Mouse (Mus musculus): ENCODE results near the gene Chrna10. TPM values are rescaled to one million over a fixed set of nuclear protein-coding genes. Genes with fewer than 3 reads are reported as not detected.

The Chrna10 gene
- total RNA-seq, 2 experiments from 2014 or later = not detected

DNA sequence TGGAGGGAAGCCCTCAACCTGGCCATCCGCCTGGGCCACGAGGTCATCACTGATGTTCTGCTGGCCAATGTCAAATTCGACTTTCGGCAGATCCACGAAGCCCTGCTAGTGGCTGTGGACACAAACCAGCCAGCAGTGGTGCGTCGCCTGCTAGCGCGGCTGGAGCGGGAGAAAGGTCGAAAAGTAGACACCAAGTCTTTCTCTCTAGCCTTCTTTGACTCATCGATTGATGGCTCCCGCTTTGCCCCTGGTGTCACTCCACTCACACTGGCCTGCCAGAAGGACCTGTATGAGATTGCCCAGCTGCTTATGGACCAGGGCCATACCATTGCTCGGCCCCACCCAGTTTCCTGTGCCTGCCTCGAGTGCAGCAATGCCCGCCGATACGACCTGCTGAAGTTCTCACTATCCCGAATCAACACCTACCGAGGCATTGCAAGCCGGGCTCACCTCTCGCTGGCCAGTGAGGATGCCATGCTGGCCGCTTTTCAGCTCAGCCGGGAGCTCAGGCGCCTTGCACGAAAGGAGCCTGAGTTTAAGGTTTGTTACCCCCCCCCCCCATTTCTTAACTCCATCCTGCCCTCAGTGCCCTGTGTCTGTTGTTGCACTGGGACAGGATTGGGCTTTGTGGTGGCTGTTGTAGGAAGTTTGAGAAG lies 32.5 kb downstream of the Chrna10 start:
- no peak for ATAC-seq (replicated peaks; ENCODE audit: low FRiP score, low TSS enrichment, poor library complexity, severe bottlenecking)

DNA sequence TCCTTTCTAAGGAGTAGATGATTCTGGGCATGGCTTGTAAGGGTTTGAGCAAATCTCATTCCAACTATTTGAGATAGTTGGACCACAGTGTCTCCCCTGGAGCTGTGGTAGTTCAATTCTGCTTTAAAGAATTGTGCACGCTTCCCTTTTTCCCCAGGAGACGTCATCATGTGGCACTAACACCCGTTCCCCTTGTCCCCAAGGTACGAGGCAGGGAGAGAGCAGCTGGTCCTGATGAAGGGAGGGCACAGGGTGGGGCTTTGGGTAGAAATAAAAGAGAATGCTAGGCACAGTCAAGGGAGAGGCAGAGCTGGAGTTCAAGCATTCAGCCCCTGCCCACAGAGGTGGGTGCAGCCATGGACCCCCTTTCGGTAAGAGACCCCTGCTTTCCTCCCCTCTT lies 33.8 kb downstream of the Chrna10 start, which contains the start of gene Trpc2:
Gene Trpc2 (plus strand): TSS at position 301 of the 400 bp plus-strand sequence.
- ATAC-seq (replicated peaks; ENCODE audit: low FRiP score, low TSS enrichment, poor library complexity, severe bottlenecking) = no peak

DNA sequence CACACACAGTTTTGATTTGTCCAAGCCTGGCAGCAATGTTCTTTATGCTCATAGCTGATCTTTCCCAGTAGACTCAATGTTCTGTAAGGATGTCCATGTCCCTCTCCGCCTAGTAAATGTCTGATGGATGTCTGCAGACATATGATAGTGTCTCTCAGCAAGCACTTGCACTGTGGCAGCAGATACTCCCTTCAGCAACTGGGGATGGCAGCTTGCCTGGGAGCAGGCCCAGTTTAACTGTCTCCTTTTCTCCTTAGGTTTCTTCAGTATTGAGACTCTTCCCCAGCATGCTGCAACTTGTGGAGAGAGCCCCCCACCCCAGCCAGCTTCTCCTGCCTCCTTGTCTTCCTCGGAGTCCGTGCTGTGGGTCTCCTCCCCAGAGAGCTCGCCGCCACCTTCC lies 34.8 kb downstream of the Chrna10 start:
- no peak for ATAC-seq (replicated peaks; ENCODE audit: low FRiP score, low TSS enrichment, poor library complexity, severe bottlenecking)

DNA sequence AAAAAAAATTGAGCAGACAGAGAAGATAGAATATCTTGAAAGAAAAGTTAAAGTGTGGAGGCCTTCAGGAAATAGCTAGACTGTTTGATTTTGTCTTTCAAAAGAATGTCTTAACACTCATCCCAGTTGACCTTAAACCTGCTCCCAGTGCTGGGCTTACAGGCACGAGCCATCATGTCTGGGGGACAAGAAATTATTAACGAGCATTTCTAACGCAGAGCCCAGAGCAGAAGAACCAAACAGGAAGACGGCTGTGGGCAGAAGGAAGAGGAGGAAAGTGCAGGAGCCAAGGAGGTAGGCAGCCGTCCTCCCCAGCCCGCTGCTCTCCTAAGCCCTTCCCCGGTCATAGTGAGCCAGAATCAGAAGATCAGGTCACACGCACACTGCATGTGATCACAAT lies 36.3 kb downstream of the Chrna10 start:
- no peak for ATAC-seq (replicated peaks; ENCODE audit: low FRiP score, low TSS enrichment, poor library complexity, severe bottlenecking)

DNA sequence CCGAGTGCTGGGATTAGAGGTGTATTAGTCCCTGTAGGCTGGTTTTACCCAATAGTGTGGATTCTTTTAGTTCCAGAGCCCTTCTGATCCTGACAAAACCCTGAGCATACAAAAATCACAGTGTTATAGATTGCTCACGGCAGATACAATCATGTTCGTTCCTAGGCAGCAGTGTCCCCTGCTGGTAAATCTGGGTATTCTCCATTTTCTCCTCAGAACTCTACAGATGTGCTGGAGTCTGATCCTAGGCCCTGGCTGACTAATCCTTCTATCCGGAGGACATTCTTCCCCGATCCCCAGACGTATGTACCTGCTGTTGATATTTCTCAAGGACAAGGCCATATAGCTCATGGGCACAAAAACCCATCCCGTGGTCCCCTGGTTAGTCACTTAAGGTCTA lies 38.1 kb downstream of the Chrna10 start:
- ATAC-seq (replicated peaks; ENCODE audit: low FRiP score, low TSS enrichment, poor library complexity, severe bottlenecking) = no peak

DNA sequence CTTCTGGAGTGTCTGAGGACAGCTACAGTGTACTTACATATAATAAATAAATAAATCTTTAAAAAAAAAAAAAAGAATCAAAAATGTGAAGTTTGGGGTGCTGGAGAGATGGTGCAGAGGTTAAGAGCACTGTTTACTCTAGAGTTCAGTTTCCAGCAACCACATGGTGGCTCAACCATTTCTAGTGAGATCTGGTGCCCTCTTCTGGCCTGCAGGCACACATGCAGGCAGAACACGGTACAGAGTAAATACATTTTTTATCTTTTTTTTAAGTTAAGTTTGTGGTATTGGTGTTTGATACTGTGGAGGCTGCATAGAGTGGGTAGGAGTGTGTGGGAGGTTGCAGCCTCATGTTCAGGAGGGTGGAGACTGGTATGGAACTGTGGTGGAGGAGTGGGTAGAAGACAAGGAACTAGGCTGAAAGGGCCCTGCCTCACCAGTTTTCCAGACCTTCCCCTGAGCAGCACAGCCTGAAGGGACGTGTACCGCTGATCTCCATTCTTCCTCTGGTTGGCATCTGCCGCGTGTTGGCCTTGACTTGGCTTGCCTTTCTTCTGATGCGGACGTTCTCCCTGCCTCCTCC lies 39.8 kb downstream of the Chrna10 start:
- ATAC-seq (replicated peaks; ENCODE audit: low FRiP score, low TSS enrichment, poor library complexity, severe bottlenecking) = peak; percentile 82

DNA sequence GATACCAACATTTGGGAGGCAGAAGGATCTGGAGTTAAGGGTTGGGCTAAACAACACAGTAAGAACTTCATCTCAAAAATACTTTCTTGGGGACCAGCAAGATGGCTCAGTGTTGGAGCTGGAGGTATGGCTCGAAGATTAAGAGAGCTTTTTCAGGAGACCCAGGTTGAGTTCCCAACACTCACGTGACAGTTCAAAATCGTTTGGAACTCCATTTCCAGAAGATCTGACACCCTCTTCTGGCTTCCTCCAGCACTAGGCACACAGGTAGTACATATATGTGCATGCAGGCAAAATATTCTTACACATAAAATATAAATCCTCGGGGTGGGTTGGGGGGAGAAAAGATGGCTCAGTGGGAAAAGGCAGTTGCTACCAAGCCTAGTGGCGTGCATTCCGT lies 50.3 kb downstream of the Chrna10 start:
- no peak for ATAC-seq (replicated peaks; ENCODE audit: low FRiP score, low TSS enrichment, poor library complexity, severe bottlenecking)

DNA sequence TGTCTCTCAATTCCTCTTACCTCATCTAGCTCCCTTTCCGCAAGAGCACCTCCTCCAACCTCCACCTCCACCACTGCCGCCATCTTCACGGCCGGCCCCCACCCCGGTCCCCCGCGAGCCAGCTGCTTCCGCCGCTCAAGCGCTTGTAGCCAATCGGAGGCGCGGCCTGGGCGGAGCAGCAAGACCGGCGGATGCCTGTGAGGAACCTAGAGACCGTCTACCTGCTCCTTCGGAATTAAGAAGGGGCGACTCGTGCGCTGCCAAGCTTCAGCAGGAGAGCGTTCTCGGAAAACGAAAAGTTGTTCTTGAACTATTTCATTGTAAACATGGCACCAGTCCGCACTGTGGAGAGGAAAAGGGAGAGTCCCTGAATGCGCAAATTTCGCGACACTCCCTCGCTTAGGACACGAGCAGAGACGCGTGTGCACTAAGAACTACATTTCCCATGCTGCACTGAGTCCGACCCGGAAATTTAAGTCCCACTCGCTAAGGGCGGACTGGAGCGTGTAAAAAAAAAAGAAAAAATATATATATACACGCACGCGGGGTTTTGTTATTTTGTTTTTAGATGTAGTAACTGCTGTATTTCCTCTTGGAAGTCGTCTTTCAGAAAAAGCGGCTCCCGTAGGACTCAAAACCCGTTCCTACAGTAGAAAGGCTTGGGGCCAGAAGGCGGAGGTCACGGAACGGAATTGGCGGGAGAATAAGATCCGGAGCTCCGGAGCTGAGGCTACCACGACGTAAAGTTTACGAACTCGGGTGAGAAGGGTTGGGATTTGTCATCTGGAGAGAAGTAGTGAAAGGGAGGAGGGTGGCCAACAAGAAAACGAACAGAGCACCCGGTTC lies 51.4 kb downstream of the Chrna10 start, which contains the start of the genes Rnf121, Xndc1 and Xntrpc:
Gene Rnf121 (minus strand): TSS at position 424 of the 846 bp plus-strand sequence.
Gene Xndc1 (plus strand): TSS at position 466 of the 846 bp plus-strand sequence.
Gene Xntrpc (plus strand): TSS at position 668 of the 846 bp plus-strand sequence.
- peak; percentile 98 for ATAC-seq (replicated peaks; ENCODE audit: low FRiP score, low TSS enrichment, poor library complexity, severe bottlenecking)

DNA sequence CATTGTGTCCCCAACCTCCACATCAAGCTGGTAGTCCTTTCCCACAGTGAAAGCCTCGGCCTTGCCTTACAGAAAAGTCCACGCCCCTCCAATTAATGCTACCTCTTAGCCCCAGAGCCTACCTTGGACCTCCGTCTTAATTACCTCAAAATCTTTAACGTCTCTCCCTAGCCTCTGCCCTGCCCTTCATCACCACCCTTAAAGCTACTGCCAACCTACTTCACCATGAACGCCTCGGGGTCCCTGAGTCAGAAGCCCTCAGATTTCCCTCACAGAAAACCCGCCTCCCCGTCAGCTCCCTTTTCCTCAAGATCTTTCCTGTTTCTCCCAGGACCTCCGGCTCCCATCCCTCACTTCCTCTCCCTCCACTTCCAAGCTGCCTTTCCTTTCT lies 52.0 kb downstream of the Chrna10 start:
- no peak for ATAC-seq (replicated peaks; ENCODE audit: low FRiP score, low TSS enrichment, poor library complexity, severe bottlenecking)

DNA sequence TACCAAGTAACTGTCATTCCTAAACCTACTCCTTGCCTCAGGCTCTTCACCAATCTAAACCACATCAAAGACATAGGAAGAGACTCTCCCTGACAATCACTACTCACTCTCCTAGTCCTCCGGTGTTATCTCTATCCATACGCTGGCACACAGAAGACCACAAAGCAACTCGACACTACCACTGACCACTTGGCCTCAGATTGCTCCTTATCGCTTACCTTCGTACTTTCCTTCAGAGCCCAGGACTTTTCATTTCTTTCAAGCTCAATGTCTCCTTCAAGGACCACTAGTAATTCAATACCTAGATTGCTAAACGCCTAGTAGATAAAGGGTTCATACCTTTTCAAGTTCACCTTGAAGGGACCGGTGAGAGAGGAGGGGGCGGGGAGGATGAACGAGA lies 52.7 kb downstream of the Chrna10 start:
- no peak for ATAC-seq (replicated peaks; ENCODE audit: low FRiP score, low TSS enrichment, poor library complexity, severe bottlenecking)

DNA sequence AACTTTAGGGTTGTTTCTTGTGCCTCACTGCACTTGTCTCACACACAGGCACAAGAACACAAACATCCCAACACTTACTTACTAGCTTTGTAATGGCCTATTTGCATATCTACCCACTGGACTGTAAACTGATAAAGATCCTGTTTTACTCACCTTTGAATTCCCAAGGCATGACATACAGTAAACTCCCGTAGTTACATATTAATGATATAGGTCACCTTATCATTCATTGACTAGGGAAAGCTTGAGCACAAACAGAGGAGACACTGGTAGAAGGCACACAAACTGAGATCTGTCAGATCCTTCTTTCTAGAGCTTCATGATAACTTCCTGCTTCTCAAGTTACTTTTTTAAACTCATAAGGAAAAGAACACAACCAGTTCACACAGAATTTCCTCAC lies 54.4 kb downstream of the Chrna10 start:
- no peak for ATAC-seq (replicated peaks; ENCODE audit: low FRiP score, low TSS enrichment, poor library complexity, severe bottlenecking)

DNA sequence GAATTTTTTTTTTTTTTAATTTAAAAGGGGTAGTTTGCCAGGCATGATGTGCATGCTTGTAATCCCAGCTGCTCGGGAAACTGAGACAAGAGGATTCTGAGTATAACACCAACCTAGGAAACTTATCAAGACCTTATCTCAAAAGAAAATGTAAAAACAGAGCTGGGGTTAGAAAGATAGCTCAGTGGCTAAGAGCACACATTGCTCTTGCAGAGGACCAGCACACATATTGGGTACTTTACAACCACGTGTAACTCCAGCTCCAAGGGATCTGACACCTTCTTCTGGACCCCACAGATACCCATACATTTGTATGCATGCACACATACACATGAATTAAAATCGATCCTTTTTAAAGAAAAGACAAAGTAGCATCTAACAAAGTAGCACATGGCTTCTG lies 55.3 kb downstream of the Chrna10 start:
- ATAC-seq (replicated peaks; ENCODE audit: low FRiP score, low TSS enrichment, poor library complexity, severe bottlenecking) = no peak

Other genes with a start within 250 kb of the Chrna10 start
- gene Folr1, start 246.0 kb downstream of the Chrna10 start, total RNA-seq (2014; fragmentation: Nextera tagmentation) = 1.3 TPM in 1 of 2 replicates, not detected in the other
- gene Folr1, start 246.0 kb downstream of the Chrna10 start, total RNA-seq (2017) = not detected in 2 replicates
- gene Lamtor1, start 210.9 kb downstream of the Chrna10 start, total RNA-seq (2014; fragmentation: Nextera tagmentation) = 47.6 and 53.1 TPM in 2 replicates
- 48.8 and 57.6 TPM in 2 replicates for gene Lamtor1, start 210.9 kb downstream of the Chrna10 start, total RNA-seq (2017)
- 0.12 TPM in 1 of 2 replicates, not detected in the other for gene Tomt, start 210.5 kb downstream of the Chrna10 start, total RNA-seq (2014; fragmentation: Nextera tagmentation)
- gene Tomt, start 210.5 kb downstream of the Chrna10 start, total RNA-seq (2017) = 0.23 TPM in 1 of 2 replicates, not detected in the other
- gene Lrrc51, start 182.9 kb downstream of the Chrna10 start, total RNA-seq (2014; fragmentation: Nextera tagmentation) = 2.3 and 4.4 TPM in 2 replicates
- 0.75 TPM in 1 of 2 replicates, not detected in the other for gene Lrrc51, start 182.9 kb downstream of the Chrna10 start, total RNA-seq (2017)
- 106 and 112 TPM in 2 replicates for gene Numa1, start 182.7 kb downstream of the Chrna10 start, total RNA-seq (2014; fragmentation: Nextera tagmentation)
- gene Numa1, start 182.7 kb downstream of the Chrna10 start, total RNA-seq (2017) = 207 and 289 TPM in 2 replicates
- 4.7 and 9.2 TPM in 2 replicates for gene Il18bp, start 98.1 kb downstream of the Chrna10 start, total RNA-seq (2014; fragmentation: Nextera tagmentation)
- 1.1 and 2.7 TPM in 2 replicates for gene Il18bp, start 98.1 kb downstream of the Chrna10 start, total RNA-seq (2017)
- 12.5 and 12.6 TPM in 2 replicates for gene Rnf121, start 51.4 kb downstream of the Chrna10 start, total RNA-seq (2014; fragmentation: Nextera tagmentation)
- gene Rnf121, start 51.4 kb downstream of the Chrna10 start, total RNA-seq (2017) = 11.2 and 19.6 TPM in 2 replicates
- gene Xndc1, start 51.3 kb downstream of the Chrna10 start, total RNA-seq (2014; fragmentation: Nextera tagmentation) = 54.5 and 57.5 TPM in 2 replicates
- 28.7 and 40.8 TPM in 2 replicates for gene Xndc1, start 51.3 kb downstream of the Chrna10 start, total RNA-seq (2017)
- 0.48 and 1.3 TPM in 2 replicates for gene Xntrpc, start 51.1 kb downstream of the Chrna10 start, total RNA-seq (2014; fragmentation: Nextera tagmentation)
- gene Xntrpc, start 51.1 kb downstream of the Chrna10 start, total RNA-seq (2017) = 0.08 TPM in 1 of 2 replicates, not detected in the other
- gene Trpc2, start 33.7 kb downstream of the Chrna10 start, total RNA-seq (2014; fragmentation: Nextera tagmentation) = not detected in 2 replicates
- gene Trpc2, start 33.7 kb downstream of the Chrna10 start, total RNA-seq (2017) = 0.80 and 1.0 TPM in 2 replicates
- not detected in 2 replicates for gene Art1, start 15.1 kb downstream of the Chrna10 start, total RNA-seq (2014; fragmentation: Nextera tagmentation)
- gene Art1, start 15.1 kb downstream of the Chrna10 start, total RNA-seq (2017) = not detected in 2 replicates
- gene Art5, start 7.3 kb downstream of the Chrna10 start, total RNA-seq (2014; fragmentation: Nextera tagmentation) = 2.2 TPM in 1 of 2 replicates, not detected in the other
- gene Art5, start 7.3 kb downstream of the Chrna10 start, total RNA-seq (2017) = not detected in 2 replicates
- 71.1 and 73.6 TPM in 2 replicates for gene Nup98, start 93.3 kb upstream of the Chrna10 start, total RNA-seq (2014; fragmentation: Nextera tagmentation)
- gene Nup98, start 93.3 kb upstream of the Chrna10 start, total RNA-seq (2017) = 50.4 and 59.9 TPM in 2 replicates
- gene Pgap2, start 93.4 kb upstream of the Chrna10 start, total RNA-seq (2014; fragmentation: Nextera tagmentation) = 40.0 and 41.2 TPM in 2 replicates
- 17.5 and 21.8 TPM in 2 replicates for gene Pgap2, start 93.4 kb upstream of the Chrna10 start, total RNA-seq (2017)
- 145 and 157 TPM in 2 replicates for gene Rhog, start 139.2 kb upstream of the Chrna10 start, total RNA-seq (2014; fragmentation: Nextera tagmentation)
- gene Rhog, start 139.2 kb upstream of the Chrna10 start, total RNA-seq (2017) = 20.5 and 38.6 TPM in 2 replicates
- gene Stim1, start 151.0 kb upstream of the Chrna10 start, total RNA-seq (2014; fragmentation: Nextera tagmentation) = 23.4 and 37.7 TPM in 2 replicates
- 18.4 and 19.4 TPM in 2 replicates for gene Stim1, start 151.0 kb upstream of the Chrna10 start, total RNA-seq (2017)